Mouse (Mus musculus): ENCODE measurements at regions not wholly inside any gene's neighbourhood (a gene's known extent, or its start where the extent isn't known, plus 50 kb on each side); places are given as distances from the start of the nearest gene placed in this dataset.

- peak; percentile 83 for ATAC-seq
- ChIA-PET CTCF (interaction anchor here (0.6 to 2.8 kb wide), 13 partner anchors 10 to 827 kb away, joined by 3 to 15 read pairs (median 5); no protein-coding TSS in a partner anchor), POLR2A (no interaction called here)
- DNase-seq (ENCODE audit: low read depth, low spot score): no peak
- TF ChIP-seq CTCF (IDR thresholded peaks at IDR 0.05): peak; percentile 99
- H3K27me3 ChIP-seq: no peaks in the 10 kb centered on the region
- in situ Hi-C loops (cut with MboI; ENCODE audit: low pct_unique_long_range_greater_than_20kb): loop anchor here (25.0 kb wide), 1 partner anchor 833 kb away; the partner anchor contains the start of gene Lmo4
Observed at GRCm38 (mm10) chr3:143379193-143379592, 497.4 kb upstream of the Pkn2 start.

- ChIA-PET CTCF (interaction anchor here (1.3 kb wide), 1 partner anchor 15 kb away, joined by 3 read pairs; no protein-coding TSS in a partner anchor), POLR2A (no interaction called here)
- DNase-seq (ENCODE audit: low read depth, low spot score) (no peak), ATAC-seq (no peak)
- in situ Hi-C loops (cut with MboI; ENCODE audit: low pct_unique_long_range_greater_than_20kb): loop anchor here (25.0 kb wide), 1 partner anchor 835 kb away; the partner anchor contains the start of gene Lmo4
- TF ChIP-seq CTCF (IDR thresholded peaks at IDR 0.05): no peak
- no peaks in the 10 kb centered on the region for H3K27me3 ChIP-seq
Observed at GRCm38 (mm10) chr3:143377446-143377845, 495.6 kb upstream of the Pkn2 start.

- ATAC-seq (no peak), DNase-seq (ENCODE audit: low read depth, low spot score) (no peak)
- in situ Hi-C loops (cut with MboI; ENCODE audit: low pct_unique_long_range_greater_than_20kb): loop anchor here (25.0 kb wide), 1 partner anchor 837 kb away; the partner anchor contains the start of gene Lmo4
- POLR2A ChIA-PET: interaction anchor here (0.9 kb wide), 1 partner anchor 351 kb away, joined by 6 read pairs; no protein-coding TSS in a partner anchor
- no peaks in the 10 kb centered on the region for H3K27me3 ChIP-seq
- CTCF ChIA-PET: interaction anchor here (1.8 kb wide), 1 partner anchor 12 kb away, joined by 5 read pairs; no protein-coding TSS in a partner anchor
- TF ChIP-seq CTCF (IDR thresholded peaks at IDR 0.05): no peak
Observed at GRCm38 (mm10) chr3:143375527-143376061, 493.8 kb upstream of the Pkn2 start.

- no peak for TF ChIP-seq CTCF (IDR thresholded peaks at IDR 0.05)
- H3K27me3 ChIP-seq: no peaks in the 10 kb centered on the region
- ATAC-seq: no peak
- DNase-seq (ENCODE audit: low read depth, low spot score): no peak
- CTCF ChIA-PET: no interaction called here
- in situ Hi-C loops (cut with MboI; ENCODE audit: low pct_unique_long_range_greater_than_20kb): no loop called here
- POLR2A ChIA-PET: no interaction called here
Observed at GRCm38 (mm10) chr3:143373501-143373900, 491.7 kb upstream of the Pkn2 start.

GRCm38 (mm10) chr3:143369002-143369401, 487.2 kb upstream of the Pkn2 start:
- in situ Hi-C loops (cut with MboI; ENCODE audit: low pct_unique_long_range_greater_than_20kb): no loop called here
- CTCF ChIA-PET: interaction anchor here (1.6 kb wide), 1 partner anchor 10 kb away, joined by 7 read pairs; no protein-coding TSS in a partner anchor
- POLR2A ChIA-PET: no interaction called here

GRCm38 (mm10) chr3:143340032-143340431, 458.2 kb upstream of the Pkn2 start:
- no peak for ATAC-seq
- TF ChIP-seq CTCF (IDR thresholded peaks at IDR 0.05): no peak
- POLR2A ChIA-PET: no interaction called here
- no peaks in the 10 kb centered on the region for H3K27me3 ChIP-seq
- CTCF ChIA-PET: interaction anchor here (0.9 kb wide), 1 partner anchor 12 kb away, joined by 3 read pairs; no protein-coding TSS in a partner anchor
- no peak for DNase-seq (ENCODE audit: low read depth, low spot score)
- in situ Hi-C loops (cut with MboI; ENCODE audit: low pct_unique_long_range_greater_than_20kb): no loop called here

More at GRCm38 (mm10) chr3:143369002-143369401, 487.2 kb upstream of the Pkn2 start:
- DNase-seq (ENCODE audit: low read depth, low spot score) (no peak), ATAC-seq (no peak)
- TF ChIP-seq CTCF (IDR thresholded peaks at IDR 0.05): peak; percentile 33
- H3K27me3 ChIP-seq: no peaks in the 10 kb centered on the region

GRCm38 (mm10) chr3:143333339-143333738, 451.5 kb upstream of the Pkn2 start:
- in situ Hi-C loops (cut with MboI; ENCODE audit: low pct_unique_long_range_greater_than_20kb): no loop called here
- ChIA-PET POLR2A (no interaction called here), CTCF (interaction anchor here (0.6 to 1.1 kb wide), 2 partner anchors 19 to 101 kb away, joined by 3 read pairs; no protein-coding TSS in a partner anchor)
- DNase-seq (ENCODE audit: low read depth, low spot score): no peak
- H3K27me3 ChIP-seq: no peaks in the 10 kb centered on the region
- ATAC-seq: no peak
- TF ChIP-seq CTCF (IDR thresholded peaks at IDR 0.05): no peak

GRCm38 (mm10) chr3:143328521-143328920, 446.7 kb upstream of the Pkn2 start:
- DNase-seq (ENCODE audit: low read depth, low spot score): no peak
- CTCF ChIA-PET: interaction anchor here (1.0 kb wide), 2 partner anchors 12 to 51 kb away, joined by 3 read pairs; no protein-coding TSS in a partner anchor
- H3K27me3 ChIP-seq: no peaks in the 10 kb centered on the region
- no peak for ATAC-seq
- POLR2A ChIA-PET: no interaction called here
- in situ Hi-C loops (cut with MboI; ENCODE audit: low pct_unique_long_range_greater_than_20kb): no loop called here
- no peak for TF ChIP-seq CTCF (IDR thresholded peaks at IDR 0.05)

- ChIA-PET POLR2A (no interaction called here), CTCF (interaction anchor here (0.7 to 1.0 kb wide), 2 partner anchors 13 to 51 kb away, joined by 3 read pairs; no protein-coding TSS in a partner anchor)
- no peaks in the 10 kb centered on the region for H3K27me3 ChIP-seq
- TF ChIP-seq CTCF (IDR thresholded peaks at IDR 0.05): no peak
- ATAC-seq (no peak), DNase-seq (ENCODE audit: low read depth, low spot score) (no peak)
- in situ Hi-C loops (cut with MboI; ENCODE audit: low pct_unique_long_range_greater_than_20kb): no loop called here
Observed at GRCm38 (mm10) chr3:143327652-143328051, 445.8 kb upstream of the Pkn2 start.

GRCm38 (mm10) chr3:143316457-143316856, 434.7 kb upstream of the Pkn2 start:
- POLR2A ChIA-PET: no interaction called here
- peaks cover 3% of the 10 kb centered on the region for H3K27me3 ChIP-seq
- in situ Hi-C loops (cut with MboI; ENCODE audit: low pct_unique_long_range_greater_than_20kb): no loop called here
- CTCF ChIA-PET: interaction anchor here (1.6 to 2.5 kb wide), 2 partner anchors 15 to 29 kb away, joined by 4 to 9 read pairs; no protein-coding TSS in a partner anchor
- no peak for DNase-seq (ENCODE audit: low read depth, low spot score)
- TF ChIP-seq CTCF (IDR thresholded peaks at IDR 0.05): no peak
- no peak for ATAC-seq

- ATAC-seq (peak; percentile 31), DNase-seq (ENCODE audit: low read depth, low spot score) (no peak)
- ChIA-PET POLR2A (interaction anchor here (0.6 kb wide), 1 partner anchor 23 kb away, joined by 3 read pairs; no protein-coding TSS in a partner anchor), CTCF (interaction anchor here (1.4 to 1.8 kb wide), 2 partner anchors 27 to 343 kb away, joined by 3 read pairs; no protein-coding TSS in a partner anchor)
- in situ Hi-C loops (cut with MboI; ENCODE audit: low pct_unique_long_range_greater_than_20kb): no loop called here
- peak; percentile 64 for TF ChIP-seq CTCF (IDR thresholded peaks at IDR 0.05)
- no peaks in the 10 kb centered on the region for H3K27me3 ChIP-seq
Observed at GRCm38 (mm10) chr3:143291793-143292192, 410.0 kb upstream of the Pkn2 start.

All from Patski (cell line).